Mouse (Mus musculus) neural tube, embryonic 10.5 days (tissue): ENCODE data around the gene Dppa4.
"Not testable (repeated sequence)": the region's sequence is repeated elsewhere in the genome, so short reads cannot be mapped to it uniquely, and the experiment has no call there.

ENCODE experiments used
- DNase-seq: peaks from one replicate; pipeline ENCODE4 v3.0.0-alpha.2; 2017; ENCODE audit warnings: low spot score; ENCODE audit errors: extremely low spot score

Dppa4 gene

DNA sequence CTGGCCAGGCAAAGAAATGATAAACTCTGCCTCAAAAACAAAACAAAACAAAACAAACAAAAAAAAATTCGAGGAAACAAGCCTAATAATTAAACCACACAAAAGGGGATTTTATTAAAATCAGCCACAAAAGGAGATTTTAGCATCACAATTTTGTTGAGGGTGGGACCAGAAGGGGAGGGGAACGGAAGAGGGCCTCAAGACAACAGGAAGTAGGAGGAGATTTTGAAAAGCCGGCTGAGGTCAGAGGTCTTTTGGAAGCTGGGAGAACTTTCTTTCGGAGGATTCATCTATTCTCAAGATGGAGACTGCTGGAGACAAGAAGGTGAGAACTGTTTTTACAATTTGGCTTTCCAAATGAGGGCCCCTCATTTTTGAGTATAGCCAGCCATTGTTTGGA is at the start of gene Dppa4:
Gene Dppa4, plus strand, starts transcription at position 217 of the 400 bp plus-strand sequence.
- no peak for DNase-seq

DNA sequence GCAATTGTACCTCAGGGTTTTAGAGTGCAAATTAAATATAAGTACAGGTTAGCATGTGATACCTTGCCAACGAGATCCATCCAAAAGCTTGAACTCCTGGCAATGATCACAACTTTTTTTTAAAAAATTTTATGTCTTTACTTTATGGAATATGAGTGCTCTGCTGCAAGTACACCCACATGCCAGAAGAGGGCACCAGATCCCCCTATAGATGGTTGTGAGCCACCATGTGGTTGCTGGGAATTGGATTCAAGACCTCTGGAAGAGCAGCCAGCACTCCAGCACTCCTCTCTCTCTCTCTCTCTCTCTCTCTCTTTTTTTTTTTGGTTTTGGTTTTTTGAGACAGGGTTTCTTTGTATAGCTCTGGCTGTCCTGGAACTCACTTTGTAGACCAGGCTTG is 48.5 kb upstream of the Dppa4 start:
- no peak for DNase-seq

DNA sequence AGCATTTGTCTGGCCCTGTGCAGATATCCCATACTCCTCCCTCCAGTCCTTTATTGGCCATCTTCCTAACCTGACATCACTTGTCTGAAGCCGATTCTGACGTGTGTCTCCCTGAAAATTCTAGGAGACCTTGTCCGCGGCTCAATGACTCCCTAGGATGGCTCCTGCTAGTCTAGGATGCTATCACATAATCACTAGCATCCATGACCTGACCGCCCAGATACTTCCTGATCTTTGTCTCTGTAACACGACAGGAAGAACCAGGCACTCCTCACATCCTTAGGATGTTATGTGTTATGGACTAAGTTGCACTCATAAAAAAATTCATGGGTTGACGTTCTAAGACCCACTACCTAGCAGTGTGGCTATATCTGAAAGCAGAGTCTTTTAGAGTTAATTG is 45.9 kb upstream of the Dppa4 start:
- no peak for DNase-seq

DNA sequence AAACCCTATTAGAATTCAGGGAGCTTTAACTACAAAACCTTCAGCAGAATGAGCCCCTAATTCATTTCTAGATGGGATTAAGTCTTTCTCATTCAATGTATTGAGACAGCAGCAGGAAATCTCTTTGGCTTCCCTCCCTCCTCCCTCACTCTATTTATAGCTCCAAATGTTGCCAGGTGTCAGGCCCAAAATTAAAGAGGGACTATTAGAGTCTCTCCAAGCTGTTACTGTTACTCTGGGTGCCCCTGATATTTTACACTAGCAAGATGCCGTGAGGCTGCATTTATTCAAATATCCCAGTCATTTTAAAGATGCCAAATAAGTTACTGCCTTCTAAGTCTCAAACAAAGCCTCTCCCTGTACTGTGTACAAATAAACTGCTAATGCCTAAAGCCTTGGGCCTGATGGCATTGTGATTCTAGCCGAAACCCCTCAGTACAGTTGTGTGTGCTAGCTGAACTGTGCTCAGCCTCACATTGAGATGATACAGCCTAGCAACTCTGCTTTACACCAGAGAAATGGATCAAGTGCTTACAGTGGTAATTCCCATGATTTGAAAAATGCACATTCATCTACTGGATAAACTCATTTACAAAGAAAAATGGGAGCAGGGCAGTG is 36.4 kb upstream of the Dppa4 start:
- no peak for DNase-seq

DNA sequence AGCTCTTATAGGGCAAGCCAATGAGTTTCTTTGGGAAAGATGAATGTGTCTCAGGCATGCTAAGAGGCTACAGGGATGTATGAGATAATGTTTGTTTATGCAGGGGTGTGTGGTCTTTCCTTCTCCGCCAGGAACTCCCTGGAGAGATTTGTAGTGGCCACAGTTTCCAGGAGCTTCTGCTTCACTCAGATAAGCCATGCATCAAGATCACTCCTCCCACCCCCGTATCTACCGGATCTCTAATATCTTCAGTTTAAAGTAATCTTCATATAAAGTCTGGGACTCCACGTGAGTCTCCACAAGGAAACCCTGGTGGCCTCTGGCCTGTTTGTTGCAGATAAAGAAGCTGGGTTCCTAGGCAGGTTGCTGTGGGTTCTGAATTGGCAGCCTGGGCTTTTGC is 30.7 kb upstream of the Dppa4 start:
- DNase-seq: no peak

DNA sequence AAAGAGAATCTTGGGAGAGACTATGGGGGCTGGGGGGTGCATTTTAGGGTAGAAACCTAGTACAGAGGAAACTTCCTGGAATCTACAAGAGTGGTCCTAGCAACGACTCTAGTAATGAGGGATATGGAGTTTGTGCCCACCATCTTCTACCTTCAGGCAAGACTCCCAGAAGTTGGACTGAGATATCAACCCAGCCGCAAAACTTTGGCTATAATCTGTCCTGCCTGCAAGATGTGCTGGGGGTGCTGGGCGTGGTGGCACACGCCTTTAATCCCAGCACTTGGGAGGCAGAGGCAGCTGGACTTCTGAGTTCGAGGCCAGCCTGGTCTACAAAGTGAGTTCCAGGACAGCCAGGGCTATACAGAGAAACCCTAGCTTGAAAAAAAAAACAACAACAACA is 28.9 kb upstream of the Dppa4 start:
- no peak for DNase-seq

DNA sequence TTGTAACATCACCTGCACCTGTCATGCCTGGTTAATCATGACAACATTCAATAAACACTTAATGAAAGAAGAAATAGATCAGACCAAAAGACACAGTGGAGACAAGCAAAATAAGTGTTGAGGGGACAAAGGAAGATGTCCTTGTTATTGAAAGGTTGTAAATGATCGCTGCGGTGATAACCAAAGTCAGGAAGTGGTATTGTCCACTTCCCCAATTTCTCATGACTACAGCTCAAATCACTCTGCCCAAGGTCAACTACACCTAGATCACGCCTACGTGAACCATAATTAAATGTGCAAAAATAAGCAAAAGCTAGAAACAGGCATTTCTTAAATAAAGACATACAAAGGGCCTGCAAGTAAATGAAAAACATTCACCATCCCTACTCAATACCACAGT is 24.0 kb upstream of the Dppa4 start:
- DNase-seq: no peak

DNA sequence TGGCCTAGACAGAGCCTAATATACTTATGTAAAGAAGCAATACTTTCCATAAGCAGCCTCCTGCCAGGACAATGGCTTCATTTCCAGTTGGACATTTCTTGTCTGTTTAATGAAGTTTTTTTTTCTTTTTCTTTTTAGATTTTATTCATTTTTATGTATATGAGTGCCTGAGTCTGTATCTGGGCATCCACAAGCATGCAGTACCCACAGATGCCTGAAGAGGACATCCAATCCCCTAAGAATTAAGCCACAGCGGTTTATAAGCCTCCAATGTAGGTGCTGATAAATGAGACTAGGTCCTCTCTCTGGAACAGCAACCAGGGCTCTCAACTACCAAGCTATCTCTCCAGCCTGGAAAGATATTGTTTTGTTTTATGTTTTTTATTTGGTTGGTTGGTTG is 20.6 kb upstream of the Dppa4 start:
- DNase-seq: no peak

DNA sequence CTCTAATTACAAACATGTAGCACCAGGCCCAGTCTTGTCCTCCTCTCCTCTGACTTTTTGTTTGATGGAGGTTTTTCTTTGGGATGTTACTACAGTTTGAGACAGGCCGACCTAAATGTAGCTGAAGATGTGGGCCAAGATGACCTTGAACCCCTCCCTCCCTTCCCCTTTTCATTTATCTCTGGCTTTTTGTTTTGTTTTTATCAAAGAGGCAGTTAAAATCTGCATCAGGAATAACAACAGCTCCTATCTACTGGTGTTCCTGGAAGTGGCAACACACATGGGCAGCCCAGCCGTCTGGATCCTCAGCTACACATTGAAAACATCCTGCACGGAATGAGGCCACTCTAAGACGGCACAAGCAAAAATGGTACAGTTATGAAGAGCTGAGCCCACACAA is 17.7 kb upstream of the Dppa4 start:
- no peak for DNase-seq

DNA sequence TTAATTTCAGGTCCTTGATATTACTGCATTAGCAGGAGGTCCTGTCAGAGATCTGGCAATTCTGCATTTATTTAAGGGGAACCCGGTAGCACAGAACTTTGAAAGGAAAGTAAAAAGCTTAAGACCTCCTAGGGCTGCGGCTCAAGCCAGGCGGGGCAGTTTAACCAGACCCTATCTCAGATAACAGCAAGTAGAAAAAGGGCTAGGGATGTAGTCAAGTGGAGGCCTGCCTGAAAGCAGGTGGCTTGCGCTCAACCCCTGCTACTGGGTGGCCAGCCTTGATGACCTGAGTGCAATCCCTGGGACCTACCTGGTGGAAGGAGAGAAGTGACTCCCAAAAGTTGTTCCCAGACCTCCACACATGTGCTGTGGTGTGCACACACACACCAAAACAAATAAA is 6.6 kb upstream of the Dppa4 start:
- no peak for DNase-seq

DNA sequence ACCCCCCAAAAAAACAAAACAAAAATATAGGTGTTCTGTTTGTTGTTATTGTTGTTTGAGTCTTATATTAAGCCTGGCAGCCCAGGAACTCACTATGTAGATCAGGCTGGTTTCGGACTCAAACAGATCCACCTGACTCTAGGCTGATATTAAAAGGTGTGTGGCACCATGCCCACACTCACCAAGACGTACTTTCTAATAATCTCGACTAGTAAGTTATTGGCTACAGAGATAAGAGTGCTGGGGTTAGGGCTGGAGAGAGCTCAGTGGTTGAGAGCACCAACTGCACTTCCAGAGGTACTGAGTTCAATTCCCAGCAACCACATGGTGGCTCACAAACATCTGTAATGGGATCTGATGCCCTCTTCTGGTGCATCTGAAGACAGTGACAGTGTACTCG is 2.6 kb upstream of the Dppa4 start:
- DNase-seq: no peak

DNA sequence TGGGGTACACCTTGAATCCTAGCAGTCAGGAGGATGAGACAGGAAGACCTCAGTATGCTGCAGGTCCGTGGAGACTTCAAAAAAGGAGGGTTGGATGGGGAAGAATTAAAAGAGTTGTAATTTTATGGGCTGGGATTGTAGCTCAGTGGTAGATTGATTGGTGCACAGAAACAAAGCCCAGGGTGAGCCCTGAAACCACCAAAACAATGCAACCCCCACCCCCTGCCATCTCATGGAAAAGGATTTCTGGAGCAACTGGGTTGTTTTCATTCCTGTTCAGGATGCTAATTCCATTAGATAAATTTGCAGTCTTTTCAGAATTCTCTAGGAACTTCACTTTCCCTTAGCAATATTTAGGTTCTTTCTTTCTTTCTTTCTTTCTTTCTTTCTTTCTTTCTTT is 732 bp upstream of the Dppa4 start:
- no peak for DNase-seq

DNA sequence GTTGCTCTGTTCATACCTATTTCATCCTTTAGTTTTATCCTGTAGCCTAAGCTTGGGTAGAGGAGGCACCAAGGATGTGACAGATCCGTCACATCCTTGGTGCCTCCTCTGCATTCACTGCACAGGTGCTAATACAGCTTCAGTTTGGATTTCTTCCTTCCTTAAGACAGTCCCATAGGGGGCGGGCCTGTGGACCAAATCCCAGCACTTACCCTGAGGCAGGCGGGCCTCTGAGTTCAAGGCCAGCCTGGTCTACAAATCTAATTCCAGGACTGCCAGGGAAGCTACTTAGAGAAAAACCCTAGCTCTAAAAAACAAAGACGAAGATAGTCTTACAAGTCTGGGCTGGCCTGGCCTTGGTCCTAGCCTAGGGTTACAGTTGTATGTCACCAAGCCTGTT is 2.0 kb downstream of the Dppa4 start:
- DNase-seq: no peak

DNA sequence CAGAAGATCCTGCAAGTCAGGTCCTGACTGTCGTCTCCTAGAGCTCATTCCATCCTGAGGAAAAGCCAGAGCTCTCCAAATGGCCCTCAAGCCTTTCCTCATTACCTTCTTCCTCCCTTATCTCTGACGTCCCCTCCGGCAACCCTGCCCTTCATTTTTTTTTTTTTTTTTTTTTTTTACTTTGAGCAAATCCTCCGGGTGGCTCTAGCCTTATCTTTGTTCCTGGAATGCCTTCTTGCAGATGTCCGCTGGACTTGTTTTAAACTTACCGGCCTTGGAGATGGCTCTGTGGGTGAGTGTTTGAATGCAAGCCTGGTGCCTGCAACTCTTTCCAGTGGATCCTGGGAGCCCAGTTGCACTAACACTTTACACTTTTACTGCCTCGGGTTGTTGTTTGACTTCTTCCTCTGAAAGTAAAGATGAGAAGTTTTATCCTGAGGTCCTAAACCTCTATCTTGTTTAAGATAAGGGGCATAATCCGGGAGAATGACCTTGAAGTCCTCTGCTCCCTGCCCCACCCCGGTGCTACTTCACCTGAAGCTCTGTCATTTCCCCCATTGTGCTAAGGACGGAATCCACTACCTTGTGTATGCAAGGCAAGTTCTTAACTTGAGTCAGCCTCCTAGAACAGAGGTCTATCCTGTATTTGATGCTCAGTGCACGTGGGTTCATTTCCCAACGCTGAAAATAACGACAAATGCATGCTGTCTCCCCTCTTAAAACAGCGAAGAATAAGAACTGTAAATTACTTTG is 14.0 kb downstream of the Dppa4 start:
- DNase-seq: no peak

DNA sequence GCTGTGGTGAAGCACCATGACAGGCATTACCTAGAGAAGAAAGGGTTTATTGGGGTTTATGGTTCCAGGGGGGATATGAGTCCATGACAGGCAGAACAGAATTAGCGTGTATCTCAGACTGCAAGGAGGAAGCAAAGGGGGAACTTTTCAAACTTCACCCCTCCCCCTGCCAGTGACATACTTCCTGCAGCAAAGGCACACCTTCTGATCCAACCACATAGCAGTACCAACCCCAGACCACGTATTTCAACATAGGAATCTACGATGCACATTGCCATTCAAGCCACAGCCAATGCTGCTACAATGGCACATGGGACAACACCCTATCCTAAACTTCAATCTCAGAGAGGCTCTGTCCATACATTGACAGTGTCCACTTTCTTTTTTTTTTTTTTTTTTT is 16.4 kb downstream of the Dppa4 start:
- no peak for DNase-seq

DNA sequence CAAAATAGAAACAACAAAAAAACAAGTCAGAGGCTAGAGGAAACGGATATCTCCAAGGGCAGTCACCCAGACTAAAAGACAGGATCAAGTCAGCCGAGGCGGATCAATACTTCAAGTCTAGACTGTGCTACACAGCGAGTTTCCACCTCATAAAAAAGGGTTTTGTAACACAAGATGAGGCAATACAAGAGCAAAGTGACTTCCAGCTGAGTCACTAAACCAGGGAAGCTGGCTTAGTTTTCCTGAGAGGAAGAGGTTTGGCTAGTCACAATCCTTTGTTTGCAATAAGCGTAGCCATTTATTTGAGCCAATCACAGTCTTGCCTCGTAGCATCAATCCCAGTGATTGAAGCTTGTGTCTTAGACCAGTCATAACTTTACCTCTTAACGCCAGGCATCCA is 20.0 kb downstream of the Dppa4 start, which contains the start of gene Dppa2:
Gene Dppa2, plus strand, starts transcription at position 400 of the 400 bp plus-strand sequence.
- no peak for DNase-seq

DNA sequence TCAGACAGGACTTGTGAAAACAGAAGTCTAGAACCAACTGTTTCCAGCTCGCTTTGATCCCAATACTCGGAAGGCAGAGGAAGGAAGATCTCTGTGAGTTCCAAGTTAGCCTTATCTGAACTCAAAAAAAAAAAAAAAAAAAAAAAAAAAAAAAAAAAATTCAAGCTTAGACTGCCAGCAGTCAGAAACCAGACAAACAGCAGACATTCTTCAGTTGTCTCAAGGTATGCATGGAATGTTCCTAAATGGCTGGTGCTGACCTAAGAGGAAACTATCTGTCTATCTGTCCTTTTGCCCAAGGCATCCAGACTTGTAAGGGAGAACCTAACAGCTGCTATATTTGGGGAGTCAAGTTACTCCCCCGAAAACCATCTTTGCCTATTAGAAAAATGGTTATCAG is 20.4 kb downstream of the Dppa4 start:
- DNase-seq: no peak

DNA sequence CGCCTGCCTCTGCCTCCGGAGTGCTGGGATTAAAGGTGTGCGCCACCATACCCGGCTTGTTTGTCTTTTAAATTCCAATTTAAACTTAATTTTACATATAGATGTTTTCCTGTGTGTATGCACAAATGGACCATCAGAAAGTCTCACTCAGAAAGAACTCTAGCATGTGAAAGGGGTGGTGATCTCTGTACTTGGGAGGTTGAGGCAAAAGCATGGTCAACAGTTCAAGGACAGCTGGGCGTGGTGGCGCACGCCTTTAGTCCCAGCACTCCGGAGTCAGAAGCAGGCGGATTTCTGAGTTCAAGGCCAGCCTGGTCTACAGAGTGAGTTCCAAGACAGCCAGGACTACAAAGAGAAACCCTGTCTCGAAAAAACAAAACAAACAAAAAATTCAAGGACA is 25.4 kb downstream of the Dppa4 start:
- not testable (repeated sequence) for DNase-seq

DNA sequence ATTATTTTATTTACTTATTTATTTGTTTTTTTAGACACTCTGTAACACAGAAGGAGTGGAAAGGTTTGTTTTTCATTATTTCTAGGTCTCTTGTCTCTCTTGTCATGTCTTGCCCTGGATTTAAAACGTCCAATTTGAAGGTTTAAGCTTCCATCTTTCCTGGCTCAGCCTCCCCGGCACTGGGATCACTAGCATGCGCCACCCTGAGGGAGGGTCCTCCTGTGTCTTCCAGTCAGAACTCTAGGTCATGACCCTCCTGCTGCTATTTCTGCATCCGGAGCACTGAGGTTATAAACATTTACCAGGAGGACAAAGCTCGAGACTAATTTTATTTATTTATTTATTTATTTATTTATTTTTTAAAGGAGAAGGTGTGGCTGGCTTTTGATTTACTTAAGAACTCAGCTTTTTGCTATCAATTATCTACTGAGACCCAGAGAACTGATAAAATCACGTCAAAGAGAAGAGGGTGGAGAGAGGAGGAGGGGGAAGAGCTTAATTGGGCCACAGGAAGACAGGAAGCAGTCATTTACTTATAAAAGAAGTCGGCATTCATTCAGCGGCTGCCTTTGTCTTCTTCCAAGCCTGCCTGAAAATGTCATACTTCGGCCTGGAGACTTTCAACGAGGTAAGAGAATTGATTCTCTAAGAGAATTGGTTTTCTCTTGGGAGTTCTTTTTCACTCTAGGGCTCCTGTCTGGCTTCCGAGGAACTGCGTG is 26.5 kb downstream of the Dppa4 start:
- DNase-seq: no peak

DNA sequence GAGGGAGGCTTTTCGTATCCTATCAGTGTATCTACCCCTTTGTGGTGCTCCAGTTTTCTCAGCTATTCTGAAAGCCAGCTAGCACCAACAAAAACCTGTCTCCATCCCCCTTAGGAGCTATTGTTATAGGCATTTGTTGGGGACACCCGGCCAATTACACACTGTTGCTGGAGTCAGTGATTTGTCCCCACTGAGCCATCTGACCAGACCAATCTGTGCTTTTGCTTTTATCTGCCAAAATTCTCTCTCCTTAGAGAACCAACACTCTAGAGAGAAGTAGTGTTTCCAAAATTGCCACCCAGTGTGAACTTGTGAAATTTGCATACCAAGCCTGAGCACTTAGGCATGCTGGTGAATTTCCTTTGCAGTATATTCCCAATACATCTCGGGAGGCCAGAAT is 31.8 kb downstream of the Dppa4 start:
- DNase-seq: no peak

DNA sequence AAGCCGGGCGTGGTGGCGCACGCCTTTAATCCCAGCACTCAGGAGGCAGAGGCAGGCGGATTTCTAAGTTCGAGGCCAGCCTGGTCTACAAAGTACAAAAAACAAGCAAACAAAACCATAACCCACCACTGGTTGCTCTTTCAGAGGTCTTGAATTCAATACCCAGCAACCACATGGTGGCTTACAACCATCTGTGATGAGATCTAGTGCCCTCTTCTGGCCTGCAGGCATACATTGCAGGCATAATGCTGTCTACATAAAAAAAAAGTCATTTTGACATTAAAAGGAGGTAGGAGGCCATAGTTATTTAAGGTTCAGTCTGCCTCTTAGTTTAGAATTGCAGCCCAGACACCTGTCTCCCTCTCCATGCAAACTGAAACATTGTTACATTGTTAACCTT is 37.2 kb downstream of the Dppa4 start:
- no peak for DNase-seq

DNA sequence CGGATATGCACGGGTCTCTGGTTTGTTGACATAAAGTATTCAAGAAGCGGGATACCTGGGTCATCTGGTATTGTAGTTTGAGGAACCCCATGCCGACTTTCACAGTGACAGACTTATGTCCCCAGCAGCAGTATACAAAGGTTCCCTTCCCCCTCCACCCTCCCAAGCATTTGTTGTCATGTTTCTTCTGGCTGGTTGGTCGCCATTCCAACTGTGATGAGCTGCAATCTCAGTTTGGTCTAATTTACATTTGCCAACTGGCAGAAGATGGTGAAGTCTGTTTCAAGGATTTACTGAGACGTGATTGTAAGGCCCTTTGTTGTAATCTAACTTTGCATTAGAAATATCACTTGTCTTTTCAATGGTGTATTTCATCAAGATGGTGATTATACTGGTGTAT is 39.6 kb downstream of the Dppa4 start:
- DNase-seq: no peak
